Mouse (Mus musculus): ENCODE measurements around the gene Gtf2a1.

GRCm38 (mm10) chr12:91588176-91588669, 2.1 kb downstream of the Gtf2a1 start:
- TF ChIP-seq POLR2A (IDR thresholded peaks at IDR 0.05; ENCODE audit: borderline replicate concordance, extremely low read depth, low read depth, low read length), result peak; percentile 95
- no peak for TF ChIP-seq CTCF (IDR thresholded peaks at IDR 0.05; ENCODE audit: insufficient read depth, low read length)
